Mouse (Mus musculus) spleen, postnatal 0 days (tissue): ENCODE results near the gene Gm36210. TPM values are rescaled to one million over a fixed set of nuclear protein-coding genes. Genes with fewer than 3 reads are reported as not detected.

Experiments
- polyA plus RNA-seq: library from polyadenylated mRNA; unstranded; fragments of >200 nt; fragmentation: Nextera tagmentation; extraction: Ambion mirVana; gene quantifications from 2 replicates; pipeline ENCODE4 v1.2.1, GENCODE M21; 2015

Gene Gm36210
- polyA plus RNA-seq: not detected in 2 replicates

DNA sequence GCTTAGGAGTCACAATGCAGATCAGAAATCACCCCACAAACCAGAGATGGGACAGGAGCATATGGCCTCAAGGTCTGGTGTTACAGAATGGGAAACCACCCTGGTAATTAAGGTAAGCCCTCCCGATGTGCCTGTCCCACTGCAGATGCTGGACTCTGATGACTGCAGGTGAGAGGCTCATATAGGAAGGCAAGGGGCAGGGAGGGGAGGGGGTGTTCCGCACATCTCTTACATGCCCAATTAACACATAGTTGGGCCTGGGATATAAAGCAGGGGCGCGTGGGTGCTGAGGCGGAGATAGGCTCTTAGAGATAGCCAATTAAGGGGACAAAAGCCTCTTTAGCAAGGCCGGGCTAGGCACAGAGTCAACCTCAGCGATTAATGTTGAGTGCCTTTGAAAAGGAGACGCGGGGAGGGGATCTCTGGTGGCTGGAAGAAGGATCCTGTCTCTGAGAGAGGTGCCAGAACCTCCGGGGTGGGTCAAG lies at the start of gene Gm36210:
TSS of gene Gm36210 (minus strand) at position 51 of the 485 bp plus-strand sequence.

GRCm38 (mm10) chr7:4925441-4926381 lies 19.4 kb upstream of the Gm36210 start, which contains the start of gene Ssc5d:
Gene Ssc5d, plus strand, starts transcription at chr7:4925785.

GRCm38 (mm10) chr7:4921824-4922482 lies 15.6 kb upstream of the Gm36210 start, which contains the start of gene Nat14:
Gene Nat14, plus strand, starts transcription at chr7:4922028.

DNA sequence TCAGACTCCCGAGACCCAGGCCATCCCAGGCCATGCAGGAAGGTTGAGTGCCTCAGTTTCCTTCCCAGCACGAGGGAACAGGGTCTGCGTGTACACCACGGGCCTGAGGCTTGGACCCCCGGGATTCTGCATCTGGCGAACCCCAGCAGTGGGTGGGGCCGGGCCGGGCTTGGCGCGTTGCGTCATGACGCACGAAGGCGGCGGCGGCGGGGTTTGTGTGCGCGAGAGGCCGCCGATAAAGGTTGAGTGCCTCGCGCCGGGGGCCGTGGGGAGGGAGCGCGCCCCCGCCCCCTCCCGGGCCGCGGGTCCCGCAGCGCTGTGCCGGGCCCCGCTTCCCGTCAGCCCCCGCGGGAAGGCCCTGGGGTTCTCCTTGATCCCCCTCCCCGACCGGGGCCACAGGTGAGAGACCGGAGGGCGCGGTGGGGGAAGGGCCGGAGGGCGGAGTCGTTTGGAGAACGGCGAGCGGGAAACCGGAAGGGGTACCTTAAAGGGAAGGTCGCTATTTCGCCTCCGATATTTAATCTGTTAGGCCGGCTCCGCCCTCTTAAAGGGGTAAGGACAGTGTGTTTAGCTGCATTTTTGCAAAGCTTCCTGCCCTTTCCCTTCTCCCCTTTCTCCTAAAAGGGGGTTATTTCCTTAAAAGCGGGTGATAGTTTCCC lies 8.8 kb upstream of the Gm36210 start, which contains the start of gene Zfp628:
TSS of gene Zfp628 (plus strand) at position 211 of the 659 bp plus-strand sequence.

GRCm38 (mm10) chr7:4876753-4877221 lies 29.5 kb downstream of the Gm36210 start, which contains the start of gene Isoc2a:
Gene Isoc2a, plus strand, starts transcription at chr7:4877153.

DNA sequence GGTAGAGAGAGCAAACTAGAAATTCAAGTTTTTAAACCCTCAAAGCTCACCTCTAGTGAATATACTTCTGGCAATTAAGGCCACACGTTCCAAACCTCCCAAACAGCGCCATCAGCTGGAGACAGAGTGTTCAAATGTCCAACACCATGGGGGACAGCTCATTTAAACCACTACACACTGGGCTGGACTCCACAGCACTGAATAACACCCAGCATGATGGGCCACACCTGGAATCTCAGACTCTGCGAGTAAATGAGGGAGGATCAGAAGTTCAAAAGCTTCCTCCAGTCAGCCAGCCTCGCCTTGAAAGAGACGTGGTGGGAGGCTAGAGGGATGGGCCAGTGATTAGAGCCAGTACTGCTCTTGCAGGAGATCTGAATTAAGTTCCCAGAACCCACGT lies 36.2 kb downstream of the Gm36210 start, which contains the start of gene Isoc2b:
TSS of gene Isoc2b (minus strand) at position 126 of the 400 bp plus-strand sequence.

Other genes starting within 250 kb of the Gm36210 start
- 9.6 and 9.8 TPM in 2 replicates for gene Ppp6r1, start 247.5 kb downstream of the Gm36210 start, polyA plus RNA-seq
- 62.4 and 63.5 TPM in 2 replicates for gene Hspbp1, start 221.4 kb downstream of the Gm36210 start, polyA plus RNA-seq
- 0.45 and 0.54 TPM in 2 replicates for gene Brsk1, start 215.9 kb downstream of the Gm36210 start, polyA plus RNA-seq
- gene Tmem150b, start 181.3 kb downstream of the Gm36210 start, polyA plus RNA-seq: 0.69 and 0.80 TPM in 2 replicates
- gene Kmt5c, start 166.4 kb downstream of the Gm36210 start, polyA plus RNA-seq: 65.7 and 81.8 TPM in 2 replicates
- gene Cox6b2, start 153.4 kb downstream of the Gm36210 start, polyA plus RNA-seq: 157 and 188 TPM in 2 replicates
- gene Fam71e2, start 135.2 kb downstream of the Gm36210 start, polyA plus RNA-seq: not detected in 2 replicates
- 0.12 and 0.15 TPM in 2 replicates for gene Il11, start 123.7 kb downstream of the Gm36210 start, polyA plus RNA-seq
- not detected in 2 replicates for gene Tmem190, start 123.6 kb downstream of the Gm36210 start, polyA plus RNA-seq
- gene Tmem238, start 116.9 kb downstream of the Gm36210 start, polyA plus RNA-seq: 22.1 and 25.2 TPM in 2 replicates
- gene Rpl28, start 113.6 kb downstream of the Gm36210 start, polyA plus RNA-seq: 423 and 433 TPM in 2 replicates
- 251 and 289 TPM in 2 replicates for gene Ube2s, start 93.9 kb downstream of the Gm36210 start, polyA plus RNA-seq
- gene Shisa7, start 61.8 kb downstream of the Gm36210 start, polyA plus RNA-seq: 0.04 TPM in 1 of 2 replicates, not detected in the other
- 3.9 and 4.3 TPM in 2 replicates for gene Isoc2b, start 36.3 kb downstream of the Gm36210 start, polyA plus RNA-seq
- 0.66 and 0.74 TPM in 2 replicates for gene Isoc2a, start 29.4 kb downstream of the Gm36210 start, polyA plus RNA-seq
- 2.2 and 2.6 TPM in 2 replicates for gene Zfp628, start 8.7 kb upstream of the Gm36210 start, polyA plus RNA-seq
- 0.62 and 0.71 TPM in 2 replicates for gene Nat14, start 15.5 kb upstream of the Gm36210 start, polyA plus RNA-seq
- 0.30 and 0.31 TPM in 2 replicates for gene Ssc5d, start 19.3 kb upstream of the Gm36210 start, polyA plus RNA-seq
- gene Sbk2, start 57.9 kb upstream of the Gm36210 start, polyA plus RNA-seq: not detected in 2 replicates
- gene Sbk3, start 64.7 kb upstream of the Gm36210 start, polyA plus RNA-seq: not detected in 2 replicates
- gene Zfp579, start 89.6 kb upstream of the Gm36210 start, polyA plus RNA-seq: 6.4 and 9.8 TPM in 2 replicates
- 10.6 and 10.8 TPM in 2 replicates for gene Zfp524, start 107.9 kb upstream of the Gm36210 start, polyA plus RNA-seq
- 14.5 and 16.2 TPM in 2 replicates for gene Fiz1, start 108.2 kb upstream of the Gm36210 start, polyA plus RNA-seq
- gene Gm44973, start 109.0 kb upstream of the Gm36210 start, polyA plus RNA-seq: 3.6 and 5.3 TPM in 2 replicates
- 2.8 and 4.2 TPM in 2 replicates for gene Zfp865, start 113.9 kb upstream of the Gm36210 start, polyA plus RNA-seq
- 0.67 and 0.95 TPM in 2 replicates for gene Ccdc106, start 114.0 kb upstream of the Gm36210 start, polyA plus RNA-seq
- gene 4632433K11Rik, start 127.6 kb upstream of the Gm36210 start, polyA plus RNA-seq: not detected in 2 replicates
- gene Zfp784, start 131.9 kb upstream of the Gm36210 start, polyA plus RNA-seq: 1.7 and 2.3 TPM in 2 replicates
- 6.8 and 10.0 TPM in 2 replicates for gene Zfp580, start 145.0 kb upstream of the Gm36210 start, polyA plus RNA-seq
- 82.2 and 85.4 TPM in 2 replicates for gene U2af2, start 155.6 kb upstream of the Gm36210 start, polyA plus RNA-seq
- gene Epn1, start 173.7 kb upstream of the Gm36210 start, polyA plus RNA-seq: 68.8 and 71.1 TPM in 2 replicates
- gene Rfpl4, start 210.4 kb upstream of the Gm36210 start, polyA plus RNA-seq: not detected in 2 replicates
- 0.53 and 0.63 TPM in 2 replicates for gene Rasl2-9, start 219.4 kb upstream of the Gm36210 start, polyA plus RNA-seq
- gene Vmn1r55, start 243.2 kb upstream of the Gm36210 start, polyA plus RNA-seq: not detected in 2 replicates